Mouse (Mus musculus) heart, embryonic 14.5 days (tissue): Measurements from ENCODE around the gene Mthfd1l. TPM values are rescaled to one million over a fixed set of nuclear protein-coding genes. Genes with fewer than 3 reads are reported as not detected.
A peak's percentile ranks its signal among the peaks of the same experiment; 100 is the strongest.

ENCODE experiments used
- ATAC-seq: fragments of 200-750 bp; cut with Nextera tagmentation; 2 replicates; pipeline ENCODE4 v1.8.0; 2017; ENCODE audit warnings: low read depth, moderate TSS enrichment; ENCODE audit not compliant: insufficient number of reproducible peaks, insufficient read depth, low FRiP score
- H3K27ac ChIP-seq, 2 experiments: fragments of 200-500 bp in 1 of 2; fragments of 300-500 bp in 1 of 2; sonication (generic) in 1 of 2; replicated peaks in 1 of 2; 2 replicates each; pipeline ENCODE4 v1.5.1; 2012 to 2014; ENCODE audit warnings: low read depth in 2 of 2, low read length in 2 of 2, control low read depth in 1 of 2, mild to moderate bottlenecking in 1 of 2, mixed read lengths in 1 of 2; ENCODE audit not compliant: control insufficient read depth in 1 of 2, insufficient read depth in 1 of 2
- H3K27me3 ChIP-seq: fragments of 300-500 bp; sonication (generic); 2 replicates; pipeline ENCODE4 v1.6.1; 2014; ENCODE audit warnings: mild to moderate bottlenecking, low read length, control low read depth; ENCODE audit not compliant: control insufficient read depth, insufficient read depth
- H3K36me3 ChIP-seq: fragments of 300-500 bp; sonication (generic); 2 replicates; pipeline ENCODE4 v1.6.1; 2014; ENCODE audit warnings: mild to moderate bottlenecking, control low read depth, low read length, mixed read lengths; ENCODE audit not compliant: control insufficient read depth, insufficient read depth
- H3K4me1 ChIP-seq, 2 experiments: fragments of 200-500 bp in 1 of 2; fragments of 300-500 bp in 1 of 2; sonication (generic) in 1 of 2; 2 replicates each; pipeline ENCODE4 v1.6.1; 2012 to 2014; ENCODE audit warnings: low read length in 2 of 2, control low read depth in 1 of 2, mixed read lengths in 1 of 2; ENCODE audit not compliant: control insufficient read depth in 2 of 2, insufficient read depth in 2 of 2
- H3K4me2 ChIP-seq: fragments of 300-500 bp; sonication (generic); 2 replicates; pipeline ENCODE4 v1.6.1; 2014; ENCODE audit warnings: mild to moderate bottlenecking, low read length
- H3K4me3 ChIP-seq, 2 experiments: fragments of 200-500 bp in 1 of 2; fragments of 300-500 bp in 1 of 2; sonication (generic) in 1 of 2; 2 replicates each; pipeline ENCODE4 v1.5.1; 2012 to 2014; ENCODE audit warnings: low read length in 2 of 2, mild to moderate bottlenecking in 2 of 2, control low read depth in 1 of 2, low read depth in 1 of 2, moderate library complexity in 1 of 2; ENCODE audit not compliant: control insufficient read depth in 1 of 2, insufficient read depth in 1 of 2
- H3K9ac ChIP-seq: fragments of 300-500 bp; sonication (generic); 2 replicates; pipeline ENCODE4 v1.6.1; 2014; ENCODE audit warnings: mild to moderate bottlenecking, low read length
- H3K9me3 ChIP-seq: fragments of 300-500 bp; sonication (generic); 2 replicates; pipeline ENCODE4 v1.6.1; 2016; ENCODE audit warnings: low read length, control low read depth; ENCODE audit not compliant: control insufficient read depth
- WGBS: fragments of 180-500 bp; shearing (Covaris S2); extraction: QIAGEN DNeasy Blood & Tissue Kit; methylation state at CpG from one replicate; pipeline ENCODE4 v1.1.7; 2014; 5-methylcytosine and 5-hydroxymethylcytosine counted together
- polyA plus RNA-seq: library from polyadenylated mRNA; unstranded; fragments of >200 nt; fragmentation: Nextera tagmentation; extraction: Ambion mirVana; gene quantifications from 2 replicates; pipeline ENCODE4 v1.2.1, GENCODE M21; 2014

The Mthfd1l gene
- polyA plus RNA-seq, 1 experiment from 2014 or later, result 8.8 TPM

DNA sequence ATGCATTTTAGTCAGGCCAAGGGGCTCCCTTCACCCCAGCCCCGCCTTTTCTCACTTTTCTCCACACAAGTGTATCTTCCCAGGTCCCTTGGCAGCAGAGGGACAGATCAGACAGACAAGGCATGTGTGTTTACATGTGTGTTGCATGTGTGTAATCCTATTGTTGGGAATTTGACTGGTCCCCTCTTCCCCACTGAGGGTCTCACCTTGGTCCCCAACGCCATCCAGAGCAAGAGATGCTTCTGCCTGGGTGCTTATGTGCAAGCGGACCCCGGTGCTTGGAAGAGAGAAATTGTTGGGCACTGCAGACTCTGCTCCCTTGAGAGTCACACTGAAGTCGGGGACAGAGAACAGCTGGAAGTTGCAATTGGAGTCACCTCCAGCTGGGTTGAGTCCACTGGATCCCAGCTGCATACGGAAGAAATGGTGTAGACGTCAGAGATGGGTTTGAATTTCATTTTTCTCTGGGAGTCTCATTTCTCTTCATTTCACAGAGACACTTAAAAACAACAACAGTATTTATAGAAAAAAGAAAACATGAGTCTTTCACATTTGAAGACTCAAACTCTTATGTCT, 25.0 kb downstream of the Mthfd1l start:
- peaks cover 24% of the 10 kb centered on the region for H3K36me3 ChIP-seq
- H3K4me2 ChIP-seq, result no peak overlapping the region
- no peaks in the 10 kb centered on the region for H3K27me3 ChIP-seq
- 90% methylated on average over 7 of the region's 7 CpGs for WGBS
- no peak overlapping the region for H3K9ac ChIP-seq
- no peak for ATAC-seq
- no peak overlapping the region for H3K27ac ChIP-seq
- H3K4me3 ChIP-seq, result no peak overlapping the region
- no peaks in the 10 kb centered on the region for H3K9me3 ChIP-seq
- H3K4me1 ChIP-seq, result 0 out of 4 replicates have a peak, but pooled peaks cover 0 to 2% of the 10 kb centered on the region in 2 experiments

DNA sequence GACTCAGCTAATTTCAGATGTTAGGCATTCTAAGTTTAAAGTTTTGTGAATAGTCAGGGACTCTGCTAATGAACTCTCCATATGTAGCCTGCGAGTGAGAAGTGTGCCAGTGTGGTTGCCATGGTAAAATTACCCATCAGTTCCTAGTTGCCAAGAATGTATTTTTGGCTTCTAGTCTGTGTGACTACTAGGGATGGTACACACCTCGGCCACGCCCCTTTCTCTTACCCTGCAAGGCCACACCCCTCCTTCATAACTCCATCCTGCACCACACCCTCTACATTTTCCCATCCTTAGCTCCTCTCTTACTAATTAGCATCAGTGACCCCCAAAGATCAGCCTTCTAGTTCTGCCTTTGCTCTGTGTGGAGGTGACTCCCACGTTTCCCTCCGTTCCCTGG, 29.8 kb downstream of the Mthfd1l start:
- Histone ChIP-seq H3K27me3 (no peaks in the 10 kb centered on the region), H3K4me2 (no peak overlapping the region), H3K27ac (no peak overlapping the region), H3K9ac (no peak overlapping the region), H3K36me3 (peaks cover 14% of the 10 kb centered on the region), H3K4me1 (peaks cover 2 to 7% of the 10 kb centered on the region in 2 experiments; a peak in 3 of 4 replicates), H3K9me3 (no peaks in the 10 kb centered on the region), H3K4me3 (no peak overlapping the region)
- ATAC-seq, result no peak
- WGBS, result 83% methylated on average over 5 of the region's 5 CpGs

DNA sequence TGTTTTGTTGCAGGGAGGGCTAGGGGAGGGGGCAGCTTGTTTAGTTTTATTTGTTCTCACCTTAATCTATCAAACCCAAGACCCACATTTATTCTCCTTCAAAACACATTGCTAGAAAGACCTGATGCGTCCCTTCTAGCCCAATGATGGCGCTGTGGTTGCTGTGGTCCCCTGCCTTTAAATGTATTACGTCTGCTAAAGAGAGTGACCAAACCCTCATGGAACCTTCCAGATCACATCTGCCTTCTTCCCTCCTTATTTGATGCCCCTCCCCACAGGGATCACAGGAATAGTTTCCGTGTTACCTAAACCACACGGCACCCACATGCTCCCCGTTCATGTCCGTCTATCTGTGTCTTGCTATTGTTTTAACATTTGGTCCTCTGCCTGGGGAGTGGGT, 32.3 kb downstream of the Mthfd1l start:
- Histone ChIP-seq H3K9me3 (no peaks in the 10 kb centered on the region), H3K4me2 (no peak overlapping the region), H3K4me1 (peaks cover 2 to 7% of the 10 kb centered on the region in 2 experiments; a peak in 3 of 4 replicates), H3K27ac (no peak overlapping the region), H3K9ac (no peak overlapping the region), H3K4me3 (no peak overlapping the region), H3K36me3 (peaks cover 15% of the 10 kb centered on the region), H3K27me3 (no peaks in the 10 kb centered on the region)
- ATAC-seq, result no peak
- WGBS, result 76% methylated on average over 7 of the region's 7 CpGs

DNA sequence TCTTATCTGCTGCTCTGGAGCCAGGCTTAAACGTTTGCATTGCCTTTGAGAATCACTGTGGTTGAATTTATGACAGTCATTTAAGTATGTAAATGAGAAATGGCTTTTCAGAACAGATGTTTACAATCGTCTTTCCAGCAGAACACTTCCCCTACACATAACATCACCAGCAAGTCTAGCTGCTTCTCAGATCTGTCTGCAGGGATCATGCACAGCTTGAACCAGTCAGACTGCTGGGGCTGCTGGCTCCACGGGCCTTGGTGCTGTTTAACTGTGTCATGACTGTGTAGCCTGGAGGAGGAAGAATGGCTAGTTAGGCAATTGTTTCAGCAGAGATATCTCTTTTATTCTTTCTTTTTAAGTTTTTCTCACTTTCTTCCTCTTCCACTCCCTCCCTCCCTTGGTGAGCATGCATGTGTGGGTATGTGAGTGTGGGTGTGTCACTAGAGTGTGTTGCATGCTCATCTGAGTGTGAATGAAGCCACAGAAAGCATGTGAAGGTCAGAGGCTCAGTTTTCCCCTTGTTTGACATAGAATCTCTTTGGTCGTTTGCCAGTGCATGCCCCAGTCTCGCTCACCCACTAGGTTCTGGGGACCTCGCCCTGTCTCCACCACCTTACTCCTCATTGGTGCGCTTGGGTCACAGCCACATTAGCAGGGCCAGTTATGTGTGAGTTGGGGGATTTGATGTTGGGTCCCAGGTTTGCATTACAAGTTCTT, 33.5 kb downstream of the Mthfd1l start:
- no peaks in the 10 kb centered on the region for H3K27me3 ChIP-seq
- WGBS, result 58% methylated on average over 7 of the region's 7 CpGs
- H3K4me1 ChIP-seq, result peaks cover 2 to 7% of the 10 kb centered on the region in 2 experiments; a peak in 3 of 4 replicates
- H3K4me3 ChIP-seq, result no peak overlapping the region
- no peak overlapping the region for H3K4me2 ChIP-seq
- peak overlapping the region; percentile 33 to 49; a peak in 3 of 4 replicates for H3K27ac ChIP-seq
- ATAC-seq, result no peak
- H3K36me3 ChIP-seq, result peaks cover 13% of the 10 kb centered on the region
- H3K9me3 ChIP-seq, result no peaks in the 10 kb centered on the region
- no peak overlapping the region for H3K9ac ChIP-seq

DNA sequence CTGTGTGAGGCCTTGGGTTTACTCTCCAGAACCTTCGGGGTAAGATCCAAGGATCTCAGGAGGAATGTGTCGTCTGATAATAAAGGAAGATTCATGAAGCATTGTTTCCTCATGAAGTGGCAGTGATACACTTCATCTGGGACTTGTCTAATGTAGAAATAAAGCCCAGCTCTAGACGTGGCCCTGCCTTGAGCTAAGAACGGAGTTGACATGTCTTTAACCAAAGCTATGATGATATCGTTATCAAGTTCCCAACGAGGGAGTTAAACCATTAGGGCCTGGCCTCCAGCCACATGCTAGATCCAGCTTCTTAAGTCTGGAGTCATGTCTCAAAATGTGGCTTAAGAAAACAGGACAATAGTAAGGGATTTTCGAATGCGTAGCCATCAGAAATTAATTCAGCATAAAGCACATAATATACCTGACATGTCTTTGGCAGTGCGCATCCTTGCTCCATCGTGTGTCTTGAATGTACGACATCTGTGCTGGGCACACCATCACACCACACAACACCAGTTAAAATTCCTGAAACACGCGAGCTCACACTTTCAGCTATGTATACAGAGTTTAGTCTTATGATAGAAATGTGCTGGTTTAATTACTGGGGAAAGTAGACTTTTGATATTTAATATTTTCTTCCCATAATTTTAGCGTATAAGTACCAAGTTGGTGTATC, 49.8 kb downstream of the Mthfd1l start:
- peaks cover 0 to 2% of the 10 kb centered on the region in 2 experiments; a peak in 1 of 4 replicates for H3K4me1 ChIP-seq
- H3K9ac ChIP-seq, result no peak overlapping the region
- H3K27me3 ChIP-seq, result no peaks in the 10 kb centered on the region
- no peaks in the 10 kb centered on the region for H3K9me3 ChIP-seq
- no peak overlapping the region for H3K4me3 ChIP-seq
- peaks cover 18% of the 10 kb centered on the region for H3K36me3 ChIP-seq
- no peak overlapping the region for H3K4me2 ChIP-seq
- H3K27ac ChIP-seq, result no peak overlapping the region
- whole genome bisulfite sequencing, result 73% methylated on average over 14 of the region's 14 CpGs
- no peak for ATAC-seq

DNA sequence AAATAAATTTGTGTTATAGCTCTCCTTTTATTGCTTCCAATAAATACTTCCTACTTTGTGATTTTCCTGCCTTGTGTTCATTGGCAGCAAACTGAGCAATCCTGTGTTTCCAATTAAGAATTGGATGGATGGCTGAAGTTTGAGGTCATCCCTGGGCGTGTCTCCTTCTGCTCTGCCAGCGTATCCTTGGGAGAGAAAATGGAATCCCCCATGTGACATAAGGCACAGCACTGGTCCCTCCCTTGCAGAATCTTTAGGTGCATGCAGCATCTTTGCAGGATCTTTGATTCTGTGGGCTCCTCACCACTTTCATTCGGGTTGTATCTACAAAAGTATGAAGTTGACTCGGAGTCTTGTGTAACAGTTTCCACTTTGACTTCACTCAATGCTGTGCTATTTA, 53.7 kb downstream of the Mthfd1l start:
- no peak overlapping the region for H3K4me2 ChIP-seq

DNA sequence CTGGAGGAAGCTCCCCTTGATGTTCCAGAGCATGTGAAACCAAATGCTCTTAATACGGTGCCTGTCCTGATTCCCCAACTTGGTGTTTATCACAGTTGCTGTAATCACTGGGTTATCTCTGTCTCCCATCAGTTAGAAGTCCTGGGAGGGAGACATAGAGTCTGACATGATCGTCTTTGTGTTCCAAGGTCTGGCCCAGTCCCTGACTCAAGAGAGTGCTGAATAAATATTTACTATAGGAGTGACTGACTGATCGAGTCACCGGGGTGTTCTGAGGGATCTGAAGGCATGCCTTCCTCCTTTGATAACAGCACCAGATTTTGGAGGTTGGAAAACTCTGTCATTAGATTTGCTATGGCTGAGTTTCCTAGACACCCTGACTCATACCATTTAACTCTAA, 54.5 kb downstream of the Mthfd1l start:
- ATAC-seq, result no peak
- Histone ChIP-seq H3K4me3 (no peak overlapping the region), H3K36me3 (peaks cover 20% of the 10 kb centered on the region; the same call in 1 of the 2 replicates), H3K9ac (no peak overlapping the region), H3K4me2 (no peak overlapping the region), H3K27me3 (no peaks in the 10 kb centered on the region), H3K4me1 (peaks cover 0 to under 1% of the 10 kb centered on the region in 2 experiments; a peak in 2 of 4 replicates), H3K27ac (no peak overlapping the region), H3K9me3 (no peaks in the 10 kb centered on the region)
- WGBS, result 40% methylated on average over 4 of the region's 4 CpGs

More for the DNA sequence above, 53.7 kb downstream of the Mthfd1l start:
- H3K9me3 ChIP-seq, result no peaks in the 10 kb centered on the region
- ATAC-seq, result no peak
- no peak overlapping the region for H3K27ac ChIP-seq
- H3K9ac ChIP-seq, result no peak overlapping the region
- H3K4me1 ChIP-seq, result peaks cover 0 to 2% of the 10 kb centered on the region in 2 experiments; a peak in 2 of 4 replicates
- H3K36me3 ChIP-seq, result peaks cover 17% of the 10 kb centered on the region; the same call in 1 of the 2 replicates
- no peaks in the 10 kb centered on the region for H3K27me3 ChIP-seq
- H3K4me3 ChIP-seq, result no peak overlapping the region
- WGBS, result 81% methylated on average over 4 of the region's 4 CpGs
